In genomic region chr9:47376645-47377044, GRCm38 (mm10) we compare ENCODE assay signal across 23 mouse cellular contexts.
"Had no signal": no experiment of that assay in that cellular context is flagged by ENCODE, and none has a peak within 500 bp of the region (broad histone marks: within the 10 kb centered on the region; RNA-seq: fewer than 3 reads in every experiment).

No protein-coding gene starts in this region.

- DNase-seq: forebrain, postnatal 0 days; gastrocnemius, postnatal 14 days; gastrocnemius, postnatal 36 days; kidney, adult 11 months; kidney, adult 2 months; kidney, adult 9 months; kidney, postnatal 14 days; kidney, postnatal 36 days; layer of hippocampus, adult 9-11 months; layer of hippocampus, postnatal 36 days; left cerebral cortex, postnatal 4 days; lung, adult 18-20 months had no signal

- H3K27me3 ChIP-seq: forebrain, embryonic 15.5 days; hindbrain, embryonic 13.5 days; hindbrain, embryonic 15.5 days; limb, embryonic 13.5 days; limb, embryonic 15.5 days; liver, embryonic 12.5 days had no signal

- H3K36me3 ChIP-seq: forebrain, embryonic 15.5 days; hindbrain, embryonic 13.5 days; hindbrain, embryonic 15.5 days; kidney, embryonic 15.5 days; limb, embryonic 13.5 days; limb, embryonic 15.5 days; liver, embryonic 12.5 days had no signal

- H3K4me2 ChIP-seq: forebrain, embryonic 15.5 days; hindbrain, embryonic 13.5 days; hindbrain, embryonic 15.5 days; kidney, embryonic 15.5 days; limb, embryonic 13.5 days; limb, embryonic 15.5 days; liver, embryonic 12.5 days had no signal

- H3K9ac ChIP-seq: forebrain, embryonic 15.5 days; forebrain, postnatal 0 days; hindbrain, embryonic 13.5 days; hindbrain, embryonic 15.5 days; kidney, embryonic 15.5 days; limb, embryonic 13.5 days; limb, embryonic 15.5 days; liver, embryonic 12.5 days; liver, embryonic 14.5 days had no signal

- ATAC-seq: forebrain, embryonic 15.5 days; forebrain, postnatal 0 days; hindbrain, postnatal 0 days; intestine, embryonic 16.5 days; liver, embryonic 12.5 days had no signal

- H3K9me3 ChIP-seq: forebrain, embryonic 15.5 days; hindbrain, embryonic 13.5 days; hindbrain, embryonic 15.5 days; kidney, embryonic 15.5 days; limb, embryonic 15.5 days; liver, embryonic 12.5 days had no signal

- H3K4me3 ChIP-seq: forebrain, embryonic 15.5 days; hindbrain, embryonic 13.5 days; hindbrain, embryonic 15.5 days; kidney, embryonic 15.5 days; limb, embryonic 13.5 days; limb, embryonic 15.5 days; liver, embryonic 12.5 days had no signal

- H3K27ac ChIP-seq: forebrain, embryonic 15.5 days; hindbrain, embryonic 13.5 days; hindbrain, embryonic 15.5 days; hindbrain, postnatal 0 days; kidney, embryonic 15.5 days; kidney, postnatal 0 days; limb, embryonic 13.5 days; limb, embryonic 15.5 days; liver, embryonic 12.5 days; liver, embryonic 14.5 days had no signal

- H3K4me1 ChIP-seq: forebrain, embryonic 15.5 days; hindbrain, embryonic 13.5 days; kidney, embryonic 15.5 days; limb, embryonic 15.5 days had no signal
